ENCODE assay signal across 8 mouse cellular contexts in the genomic region with DNA sequence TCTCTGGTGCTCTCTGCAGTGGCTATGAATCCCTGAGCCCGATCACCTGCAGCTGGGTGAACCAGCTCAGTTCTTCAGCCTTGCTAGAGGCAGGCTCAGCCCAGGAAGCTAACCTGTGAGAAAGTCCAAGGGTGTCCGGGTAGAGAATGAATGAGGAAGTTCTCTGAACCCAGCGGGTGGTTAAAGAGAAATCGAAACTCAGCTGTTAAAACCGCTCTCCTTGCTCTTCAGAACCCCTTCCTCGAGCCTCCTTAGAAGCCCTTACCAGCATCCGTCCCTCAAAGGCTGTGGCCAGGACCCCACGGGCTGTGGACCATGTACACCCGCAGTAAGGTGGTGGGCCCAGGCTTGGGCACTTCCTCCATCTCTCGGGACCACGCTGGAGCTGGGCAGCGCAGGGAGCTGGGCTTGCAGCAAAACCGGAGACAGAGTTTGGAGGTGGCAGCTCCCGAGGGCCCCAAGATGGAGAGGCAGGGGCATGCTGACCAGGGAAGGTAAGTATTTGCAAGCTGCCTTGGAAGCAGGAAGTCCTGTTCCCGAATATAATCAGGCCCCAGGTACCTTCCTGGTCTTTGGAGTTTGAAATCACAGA. TPM values are rescaled to one million over a fixed set of nuclear protein-coding genes. Genes with fewer than 3 reads are reported as not detected.
DNase-seq lines count a peak whose midpoint lies in the region; ATAC-seq and TF ChIP-seq lines count a peak whose summit lies in the region.

A gene (plus strand): TSS at position 69 of the 592 bp plus-strand sequence.

- DNase-seq in liver, adult 2 months (ENCODE audit: extremely low read depth, low read depth, low spot score), result peak; percentile 16
- no peak for DNase-seq in liver
- DNase-seq in heart, postnatal 36 days, result peak; percentile 8 to 9
- DNase-seq in splenic B cell, adult 2 months (ENCODE audit: low read depth, low spot score), result peak; percentile 76
- no peak for DNase-seq in cerebellum, adult 9-11 months
- DNase-seq in left cerebral cortex, postnatal 10 days (ENCODE audit: extremely low spot score in 1 of 2, low spot score in 2 of 2), result no peak
- no peak for DNase-seq in cerebellum, adult 8-10 months

- peak within 1 kb of the TSS; percentile 79 for H3K9ac ChIP-seq in liver, adult 2 months (ENCODE audit: low read depth, low read length)
- H3K9ac ChIP-seq in lung, embryonic 15.5 days, result no peak within 1 kb of the TSS

- no peak for TF ChIP-seq CTCF in liver, adult 2 months (IDR thresholded peaks at IDR 0.05; ENCODE audit: low read depth, low read length)

- H3K79me2 ChIP-seq in liver, adult 2 months (ENCODE audit: control insufficient read depth, insufficient read depth, low read length), result no peaks in the 10 kb centered on the region

- H3K9me3 ChIP-seq in lung, embryonic 15.5 days, result no peaks in the 10 kb centered on the region

- H3K4me1 ChIP-seq in liver, adult 2 months (ENCODE audit: control insufficient read depth, insufficient read depth, low read length), result no peaks in the 10 kb centered on the region
- no peaks in the 10 kb centered on the region for H3K4me1 ChIP-seq in lung, embryonic 15.5 days

- 0 out of 2 replicates have a peak, but pooled peaks cover 2% of the 10 kb centered on the region for H3K27me3 ChIP-seq in liver, adult 2 months (ENCODE audit: control insufficient read depth, insufficient read depth, low read length)
- H3K27me3 ChIP-seq in lung, embryonic 15.5 days, result no peaks in the 10 kb centered on the region
- no peaks in the 10 kb centered on the region for H3K27me3 ChIP-seq in splenic B cell, adult 2 months (ENCODE audit: control insufficient read depth, insufficient read depth, low read length, poor library complexity, severe bottlenecking)

- 59% methylated on average over 15 of the region's 15 CpGs for WGBS in liver, adult 2 months
- WGBS in lung, embryonic 15.5 days, result 46% methylated on average over 15 of the region's 15 CpGs

- peak within 1 kb of the TSS; percentile 7; the same call in 1 of the 2 replicates for H3K4me2 ChIP-seq in lung, embryonic 15.5 days

- peak within 1 kb of the TSS; percentile 81 for H3K27ac ChIP-seq in liver, adult 2 months (replicated peaks; ENCODE audit: insufficient read depth, low read depth, low read length)
- H3K27ac ChIP-seq in lung, embryonic 15.5 days, result no peak within 1 kb of the TSS

- H3K36me3 ChIP-seq in liver, adult 2 months (ENCODE audit: control insufficient read depth, insufficient read depth, low read length), result no peaks in the 10 kb centered on the region
- no peaks in the 10 kb centered on the region for H3K36me3 ChIP-seq in lung, embryonic 15.5 days
- H3K36me3 ChIP-seq in splenic B cell, adult 2 months (ENCODE audit: control insufficient read depth, insufficient read depth, low read length, poor library complexity, severe bottlenecking), result no peaks in the 10 kb centered on the region

- TF ChIP-seq POLR2A in liver, adult 2 months (IDR thresholded peaks at IDR 0.05; ENCODE audit: extremely low read depth, insufficient read depth, low read length), result no peak

- intact Hi-C loops in heart, postnatal 36 days (cut with DNase I), result no loop called here
- intact Hi-C loops in left cerebral cortex, postnatal 10 days (cut with DNase I), result no loop called here

- ATAC-seq in lung, embryonic 15.5 days (ENCODE audit: borderline replicate concordance, extremely low read depth, low FRiP score, low TSS enrichment), result no peak

- peak within 1 kb of the TSS; percentile 96 for H3K4me3 ChIP-seq in liver, adult 2 months (ENCODE audit: insufficient read depth, low read depth, low read length)
- peak within 1 kb of the TSS; percentile 12; the same call in 1 of the 2 replicates for H3K4me3 ChIP-seq in lung, embryonic 15.5 days

RNA-seq across cellular contexts. Expression of the gene that starts here (rescaled TPM):
- total RNA-seq in liver, adult 2 months (2014; rRNA removed), result 3.7 and 5.9 TPM in 2 replicates
- polyA plus RNA-seq in liver, adult 2 months (2012; rRNA removed), result 0.95 and 1.4 TPM in 2 replicates
- 1 to 10 TPM in 1 of 2 experiments, under 1 TPM in 1; 0.56 to 1.2 TPM for total RNA-seq in heart, postnatal 36 days (2021)
- polyA plus RNA-seq in lung, embryonic 15.5 days (2015; fragmentation: Nextera tagmentation; extraction: Ambion mirVana), result 0.58 and 1.4 TPM in 2 replicates
- under 1 TPM; 0.18 to 0.84 TPM for total RNA-seq in left cerebral cortex, postnatal 10 days (2021)

Comparison
In these comparisons a context has a peak if more than half of its experiments do, and no peak if none do; other contexts are left out.
1. DNase-seq: peak in liver, adult 2 months (single experiment), heart, postnatal 36 days (2 of 2) and splenic B cell, adult 2 months (single experiment); none in liver (single experiment), cerebellum, adult 9-11 months (single experiment), left cerebral cortex, postnatal 10 days (0 of 2) and cerebellum, adult 8-10 months (single experiment).